Mouse (Mus musculus) liver, postnatal 0 days (tissue): ENCODE results near the gene Derl3. TPM values are rescaled to one million over a fixed set of nuclear protein-coding genes. Genes with fewer than 3 reads are reported as not detected.
"Not testable (repeated sequence)": the region's sequence is repeated elsewhere in the genome, so short reads cannot be mapped to it uniquely, and the experiment has no call there.

Experiments used
- ATAC-seq: fragments of 200-750 bp; cut with Nextera tagmentation; 2 replicates; pipeline ENCODE4 v1.8.0; 2017; ENCODE audit warnings: mild to moderate bottlenecking, moderate library complexity
- DNase-seq: peaks from one replicate; pipeline ENCODE4 v3.0.0-alpha.2; 2016
- H3K27ac ChIP-seq: fragments of 300-500 bp; sonication (generic); 2 replicates; pipeline ENCODE4 v1.5.1; 2014; ENCODE audit warnings: antibody characterized with exemption, moderate library complexity, mild to moderate bottlenecking, low read depth
- H3K27me3 ChIP-seq: fragments of 300-500 bp; sonication (generic); 2 replicates; pipeline ENCODE4 v1.6.1; 2014; ENCODE audit warnings: low read length, control low read depth, mixed read lengths; ENCODE audit not compliant: insufficient read depth
- H3K36me3 ChIP-seq: fragments of 300-500 bp; sonication (generic); replicated peaks from 2 replicates; pipeline ENCODE4 v1.6.1; 2014; ENCODE audit warnings: mild to moderate bottlenecking, control low read depth, low read length, moderate library complexity, mixed read lengths; ENCODE audit not compliant: insufficient read depth
- H3K4me1 ChIP-seq: fragments of 300-500 bp; sonication (generic); 2 replicates; pipeline ENCODE4 v1.6.1; 2014; ENCODE audit warnings: antibody characterized with exemption, mild to moderate bottlenecking, control low read depth; ENCODE audit not compliant: insufficient read depth
- H3K4me2 ChIP-seq: fragments of 300-500 bp; sonication (generic); 2 replicates; pipeline ENCODE4 v1.6.1; 2014; ENCODE audit warnings: low read depth, mild to moderate bottlenecking, low read length, moderate library complexity, mixed read lengths
- H3K4me3 ChIP-seq: fragments of 300-500 bp; sonication (generic); 2 replicates; pipeline ENCODE4 v1.5.1; 2014; ENCODE audit warnings: low read depth, low read length
- H3K9ac ChIP-seq: fragments of 300-500 bp; sonication (generic); replicated peaks from 2 replicates; pipeline ENCODE4 v1.6.1; 2014; ENCODE audit warnings: mild to moderate bottlenecking, moderate library complexity
- H3K9me3 ChIP-seq: fragments of 300-500 bp; sonication (generic); 2 replicates; pipeline ENCODE4 v1.6.1; 2016; ENCODE audit warnings: mild to moderate bottlenecking, control low read depth, low read length, mixed read lengths
- CTCF ChIP-seq: sonication (generic); IDR thresholded peaks from 2 replicates; pipeline ENCODE4 v1.5.1; 2016; ENCODE audit warnings: antibody characterized with exemption, low read depth
- EP300 ChIP-seq: IDR thresholded peaks from 2 replicates; pipeline ENCODE4 v1.6.1; 2016; ENCODE audit warnings: antibody characterized with exemption, low read depth, mild to moderate bottlenecking
- WGBS: fragments of 180-500 bp; shearing (Covaris S2); extraction: QIAGEN DNeasy Blood & Tissue Kit; methylation state at CpG from one replicate; pipeline ENCODE4 v1.1.7; 2014; ENCODE audit not compliant: insufficient replicate concordance; 5-methylcytosine and 5-hydroxymethylcytosine counted together
- polyA plus RNA-seq: library from polyadenylated mRNA; unstranded; fragments of >200 nt; fragmentation: Nextera tagmentation; extraction: Ambion mirVana; gene quantifications from 2 replicates; pipeline ENCODE4 v1.2.1, GENCODE M21; 2015

Gene Derl3
- polyA plus RNA-seq: 0.52 and 0.95 TPM in 2 replicates

DNA sequence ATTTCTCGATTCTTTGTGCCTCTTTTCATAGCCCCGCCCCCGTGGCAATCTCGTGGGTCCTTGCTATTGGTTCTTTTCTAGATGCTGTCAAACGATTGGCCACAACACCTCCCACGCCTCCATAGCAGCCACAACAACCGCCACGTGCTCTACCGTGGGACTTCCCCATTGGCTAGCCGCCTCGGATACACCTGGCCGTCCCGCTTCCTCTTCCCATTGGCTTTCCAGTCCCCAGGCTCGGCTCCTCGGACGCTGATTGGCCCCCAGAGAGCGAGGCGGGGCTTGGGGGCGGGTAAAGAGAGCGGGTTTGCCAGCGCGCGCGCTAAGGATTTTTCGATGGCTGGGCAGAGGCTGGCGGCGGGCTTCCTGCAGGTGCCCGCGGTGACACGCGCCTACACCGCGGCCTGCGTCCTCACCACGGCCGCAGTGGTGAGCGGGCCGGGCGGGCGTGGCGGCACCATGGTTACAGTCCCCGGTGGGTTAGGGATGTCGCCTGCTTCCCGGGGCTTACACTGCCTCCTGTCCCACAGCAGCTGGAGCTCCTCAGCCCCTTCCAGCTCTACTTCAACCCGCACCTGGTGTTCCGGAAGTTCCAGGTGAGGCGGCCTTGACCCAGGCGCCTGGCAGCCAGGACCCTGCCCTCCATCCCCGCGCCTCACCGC lies at the start of gene Derl3:
TSS of gene Derl3 (plus strand) at position 325 of the 662 bp plus-strand sequence.
- WGBS: 2% methylated on average over 47 of the region's 51 CpGs
- Histone ChIP-seq H3K9ac (0 out of 2 replicates have a peak within 1 kb of the TSS, but pooled peaks have one; percentile 24), H3K27ac (0 out of 2 replicates have a peak within 1 kb of the TSS, but pooled peaks have one; percentile 25), H3K36me3 (peaks cover 24% of the 10 kb centered on the region), H3K4me1 (peaks cover 6% of the 10 kb centered on the region), H3K4me3 (peak within 1 kb of the TSS; percentile 41), H3K9me3 (no peaks in the 10 kb centered on the region), H3K27me3 (no peaks in the 10 kb centered on the region), H3K4me2 (peak within 1 kb of the TSS; percentile 80)
- TF ChIP-seq EP300: peak; percentile 44; the same call in 1 of the 2 replicates
- no peak for TF ChIP-seq CTCF
- ATAC-seq (peak; percentile 100), DNase-seq (peak; percentile 95)

DNA sequence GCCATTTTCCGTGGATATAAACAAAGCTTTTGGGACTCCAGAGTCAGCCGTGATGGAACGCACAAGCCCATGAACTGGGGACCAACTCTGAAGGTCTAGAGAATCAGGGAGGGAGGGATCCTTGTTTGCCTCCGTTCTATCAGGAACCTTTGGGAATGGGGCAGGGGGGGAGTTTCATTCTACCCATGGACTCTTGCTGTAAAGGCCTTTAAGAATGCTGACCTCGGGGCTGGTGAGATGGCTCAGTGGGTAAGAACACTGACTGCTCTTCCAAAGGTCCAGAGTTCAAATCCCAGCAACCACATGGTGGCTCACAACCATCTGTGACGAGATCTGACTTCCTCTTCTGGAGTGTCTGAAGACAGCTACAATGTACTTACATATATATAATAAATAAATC lies 49.3 kb upstream of the Derl3 start:
- ATAC-seq, H3K27me3 ChIP-seq, H3K36me3 ChIP-seq, H3K9me3 ChIP-seq, H3K27ac ChIP-seq, H3K9ac ChIP-seq, DNase-seq, H3K4me2 ChIP-seq, H3K4me3 ChIP-seq: not testable (repeated sequence)
- H3K4me1 ChIP-seq: peaks cover 22% of the 10 kb centered on the region
- 74% methylated on average over 6 of the region's 6 CpGs for WGBS

DNA sequence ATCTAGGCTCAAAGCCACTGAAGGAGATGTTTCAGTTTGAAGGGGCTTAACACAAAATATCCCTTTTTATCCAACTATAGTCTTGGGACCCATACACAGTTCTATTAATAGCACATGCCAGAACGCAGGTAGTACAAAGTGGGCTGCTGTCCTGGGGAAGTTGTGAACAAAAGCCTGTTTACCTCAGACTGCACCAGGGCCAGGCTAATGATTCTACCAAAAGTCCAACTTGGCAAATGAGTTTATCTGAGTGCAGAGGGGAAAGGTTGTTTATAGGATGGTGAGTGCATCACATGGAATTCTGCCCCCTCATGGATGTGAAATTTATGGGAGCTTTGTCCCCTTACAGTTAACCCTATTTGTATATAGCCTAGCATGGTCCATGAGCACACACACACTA lies 48.4 kb upstream of the Derl3 start:
- Histone ChIP-seq H3K9me3 (no peaks in the 10 kb centered on the region), H3K4me1 (peaks cover 22% of the 10 kb centered on the region), H3K4me3 (no peak overlapping the region), H3K9ac (no peak overlapping the region), H3K36me3 (no peaks in the 10 kb centered on the region), H3K27ac (peak overlapping the region; percentile 68), H3K4me2 (no peak overlapping the region), H3K27me3 (no peaks in the 10 kb centered on the region)
- 58% methylated on average over 1 of the region's 1 CpGs for WGBS
- ATAC-seq (peak; percentile 80), DNase-seq (no peak)
- TF ChIP-seq CTCF: peak; percentile 36
- TF ChIP-seq EP300: 0 out of 2 replicates have a peak, but pooled peaks have one; percentile 7

DNA sequence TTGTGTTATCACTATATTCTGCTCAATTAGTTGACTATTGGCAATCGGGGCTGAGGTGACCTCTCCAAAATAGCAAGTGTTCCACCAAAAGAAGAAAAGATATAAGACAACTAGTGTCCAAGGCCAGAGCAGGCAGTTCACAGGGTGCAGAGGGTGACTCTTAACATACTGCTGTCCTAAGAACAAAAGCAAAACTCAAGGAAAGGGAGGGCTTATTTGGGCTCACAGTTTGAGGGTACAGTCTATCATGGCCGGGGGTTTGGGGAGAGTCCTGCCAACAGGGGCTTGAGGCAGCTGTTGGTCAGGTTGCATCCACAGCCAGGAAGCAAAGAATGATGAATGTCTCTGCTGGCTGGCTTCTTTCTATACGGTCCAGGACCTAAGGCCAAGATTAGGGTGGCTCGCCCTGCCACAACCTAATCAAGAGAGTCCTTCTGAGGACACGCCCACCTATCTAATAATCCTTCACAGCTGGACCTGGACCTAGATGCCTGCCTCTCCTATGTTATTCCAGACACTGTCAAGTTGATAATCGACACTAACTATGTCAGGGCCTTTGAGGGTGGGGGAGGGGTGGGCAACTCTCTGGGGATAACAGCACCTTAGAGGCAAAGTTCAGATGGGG lies 47.8 kb upstream of the Derl3 start:
- peak overlapping the region; percentile 38; the same call in 1 of the 2 replicates for H3K4me2 ChIP-seq
- WGBS: 58% methylated on average over 6 of the region's 6 CpGs

DNA sequence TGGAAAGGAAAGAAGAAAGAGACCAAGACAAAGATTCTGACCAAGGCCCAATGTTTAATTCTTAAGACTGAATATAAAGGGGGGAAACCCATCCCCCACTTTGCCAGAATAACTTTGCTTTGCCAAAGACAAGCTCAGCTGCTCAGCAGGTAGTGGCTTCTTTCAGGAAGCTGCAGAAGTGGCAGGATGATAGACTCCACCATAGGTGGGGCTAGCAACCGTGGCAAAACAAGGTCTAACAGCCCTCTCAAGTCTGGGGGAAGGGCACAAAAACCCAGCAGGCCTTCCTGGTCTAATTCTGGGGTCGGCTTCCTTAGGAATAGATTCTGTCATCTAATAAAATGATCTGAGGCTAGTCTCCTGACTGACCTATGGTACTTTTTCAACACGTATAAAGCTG lies 44.8 kb upstream of the Derl3 start:
- 45% methylated on average over 3 of the region's 3 CpGs for WGBS

More for the DNA sequence above, 47.8 kb upstream of the Derl3 start:
- TF ChIP-seq CTCF (no peak), EP300 (peak; percentile 79)
- H3K27me3 ChIP-seq: no peaks in the 10 kb centered on the region
- H3K4me3 ChIP-seq: no peak overlapping the region
- H3K9ac ChIP-seq: no peak overlapping the region
- H3K4me1 ChIP-seq: peaks cover 17% of the 10 kb centered on the region
- H3K27ac ChIP-seq: peak overlapping the region; percentile 68
- H3K9me3 ChIP-seq: no peaks in the 10 kb centered on the region
- H3K36me3 ChIP-seq: no peaks in the 10 kb centered on the region
- ATAC-seq (peak; percentile 91), DNase-seq (peak; percentile 45)

DNA sequence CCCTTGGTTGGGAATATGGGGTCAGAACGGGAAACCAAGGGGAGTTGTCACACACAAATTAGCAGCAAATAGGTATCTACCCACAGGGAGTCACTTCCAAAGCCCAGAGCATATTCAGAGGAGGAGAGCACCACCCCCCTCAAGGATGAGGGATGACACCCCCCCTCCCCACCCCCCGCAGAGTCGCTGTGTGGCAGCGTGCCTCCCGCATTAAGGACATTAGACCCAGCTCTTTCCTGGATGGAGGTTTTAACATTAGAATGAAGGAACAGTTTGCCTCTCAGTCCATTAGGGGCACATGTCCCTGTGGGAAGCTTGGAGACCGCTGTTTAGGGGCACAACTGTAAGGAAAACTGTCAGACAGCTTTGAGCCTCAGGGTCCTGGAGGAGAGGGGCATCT lies 42.1 kb upstream of the Derl3 start:
- H3K36me3 ChIP-seq: no peaks in the 10 kb centered on the region
- no peaks in the 10 kb centered on the region for H3K9me3 ChIP-seq
- no peak overlapping the region for H3K27ac ChIP-seq
- H3K4me1 ChIP-seq: no peaks in the 10 kb centered on the region
- no peak for TF ChIP-seq CTCF
- TF ChIP-seq EP300: no peak
- no peak overlapping the region for H3K4me3 ChIP-seq
- no peak overlapping the region for H3K9ac ChIP-seq
- ATAC-seq: no peak
- WGBS: 26% methylated on average over 6 of the region's 6 CpGs
- no peaks in the 10 kb centered on the region for H3K27me3 ChIP-seq
- no peak for DNase-seq
- no peak overlapping the region for H3K4me2 ChIP-seq

More for the DNA sequence above, 44.8 kb upstream of the Derl3 start:
- Histone ChIP-seq H3K4me1 (peaks cover 15% of the 10 kb centered on the region), H3K4me3 (no peak overlapping the region), H3K9me3 (no peaks in the 10 kb centered on the region), H3K9ac (no peak overlapping the region), H3K4me2 (no peak overlapping the region), H3K36me3 (no peaks in the 10 kb centered on the region), H3K27ac (no peak overlapping the region), H3K27me3 (no peaks in the 10 kb centered on the region)
- DNase-seq (no peak), ATAC-seq (no peak)
- TF ChIP-seq EP300: no peak
- TF ChIP-seq CTCF: no peak
